Mouse (Mus musculus): ENCODE results near the gene Hic2.

Gene Hic2

DNA sequence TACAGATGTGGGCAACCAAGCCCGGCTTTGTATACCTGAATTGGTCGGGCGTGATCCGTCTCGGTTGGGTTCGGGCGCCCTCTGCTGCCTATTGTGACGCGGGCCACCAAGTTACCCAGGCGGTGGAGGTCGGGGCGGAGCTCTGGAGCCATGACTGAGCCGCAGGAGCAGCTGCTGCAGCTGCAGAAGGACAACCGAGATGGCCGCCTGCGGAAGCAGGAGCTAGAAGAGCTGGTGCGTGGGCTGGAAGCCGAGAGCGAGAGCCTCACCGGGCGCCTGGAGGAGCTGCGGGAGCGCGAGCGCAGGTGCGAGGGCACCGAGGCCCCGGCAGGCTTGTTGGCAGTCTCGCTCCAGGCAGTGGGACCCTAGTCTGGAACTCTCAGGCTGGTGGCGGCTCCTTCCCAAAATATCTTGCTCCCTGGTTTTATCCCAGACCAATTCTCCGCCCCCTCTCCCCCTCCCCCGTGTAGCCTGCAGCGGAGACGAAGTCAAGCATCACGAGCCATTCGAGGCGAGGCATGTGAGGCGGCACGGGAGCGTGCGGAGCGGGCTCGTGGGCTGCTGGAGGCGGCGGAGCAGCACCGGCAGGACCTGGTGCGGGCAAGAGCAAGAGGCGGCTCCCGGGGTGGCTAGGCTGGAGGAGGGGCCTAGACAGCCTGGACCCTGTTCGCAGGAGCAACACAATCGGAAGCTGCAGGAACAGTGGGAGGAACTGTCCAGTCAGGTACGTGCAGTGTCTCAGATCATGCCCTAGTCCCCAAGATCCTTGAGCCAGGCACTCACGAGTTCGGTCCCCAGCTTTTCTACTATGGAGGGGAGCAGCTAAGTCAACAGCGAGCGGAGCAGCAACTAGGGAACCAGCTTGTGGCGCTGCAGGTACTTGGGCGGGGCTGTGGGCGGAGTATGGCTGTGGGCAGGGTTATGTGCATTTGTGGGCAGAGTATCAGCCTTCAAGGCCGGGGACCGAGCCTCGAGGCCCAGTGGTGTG is 43.1 kb downstream of the Hic2 start:
- peak; percentile 92 to 93 for DNase-seq

DNA sequence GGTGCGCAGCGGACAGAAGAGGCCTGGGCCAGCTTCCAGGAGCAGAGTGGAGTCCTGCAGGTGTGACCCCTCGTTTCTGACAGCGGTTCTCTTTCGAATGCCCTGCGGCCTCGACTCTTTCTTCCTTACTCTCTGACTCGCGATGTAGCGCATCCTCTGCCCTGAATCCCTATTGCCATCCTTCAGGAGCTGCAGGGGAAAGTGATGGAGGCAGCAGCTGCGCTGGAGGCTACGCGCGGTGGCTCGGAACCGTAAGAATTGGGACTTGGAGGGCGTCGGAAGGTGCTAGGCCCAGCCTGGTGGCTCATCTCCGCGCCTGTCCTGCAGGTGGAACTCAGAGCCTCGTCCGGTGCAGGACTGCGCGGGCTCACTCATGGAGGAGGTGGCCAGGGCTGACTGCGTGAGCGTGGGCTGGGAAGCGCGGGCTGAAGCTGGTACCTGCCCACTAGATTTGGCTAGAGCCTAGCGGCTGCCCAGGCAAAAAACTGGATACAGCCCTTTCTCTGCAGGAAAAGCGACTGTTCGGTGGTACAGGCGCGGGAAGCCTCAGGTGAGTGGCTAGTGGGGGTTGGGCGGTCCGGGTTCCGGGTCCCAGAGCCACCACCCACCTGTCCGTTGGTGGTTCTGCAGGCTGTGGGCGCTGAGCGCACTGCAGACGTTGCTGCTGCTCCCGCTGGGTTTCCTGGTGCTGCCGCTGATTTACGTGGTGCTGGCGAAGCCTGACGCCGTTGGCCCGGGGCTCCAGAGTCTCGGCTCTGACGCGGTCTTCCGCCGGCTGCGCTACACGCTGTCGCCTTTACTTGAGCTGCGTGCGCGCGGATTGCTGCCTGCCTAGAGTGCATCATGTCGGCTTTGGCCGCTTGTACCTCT is 44.2 kb downstream of the Hic2 start:
- DNase-seq = peak; percentile 54 to 56

DNA sequence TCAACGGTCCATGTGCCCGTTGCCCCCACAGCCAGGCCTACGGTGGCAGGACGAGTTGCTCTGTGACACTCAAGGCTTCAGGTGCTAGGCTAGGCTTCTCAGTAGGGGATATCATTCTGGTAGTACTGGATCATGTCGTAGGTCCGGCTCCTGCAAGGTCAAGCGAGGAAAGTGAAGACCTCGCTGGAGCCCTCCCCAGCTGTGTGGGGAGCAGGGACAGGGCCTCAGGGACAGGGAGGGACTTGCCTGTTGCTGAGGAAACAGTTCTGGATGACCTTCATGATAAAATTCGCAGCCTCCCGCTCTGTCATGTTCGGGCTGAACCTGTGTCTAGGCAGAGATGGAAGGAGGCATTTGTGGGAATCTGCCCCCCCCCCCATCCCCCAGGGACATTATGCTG is 47.1 kb downstream of the Hic2 start:
- DNase-seq = no peak

- DNase-seq = no peak
Measured at GRCm38 (mm10) chr16:17283151-17283550, 49.8 kb downstream of the Hic2 start.

- DNase-seq = no peak
Measured at GRCm38 (mm10) chr16:17287103-17287502, 53.7 kb downstream of the Hic2 start.

- no peak for DNase-seq
Measured at GRCm38 (mm10) chr16:17291016-17291415, 57.6 kb downstream of the Hic2 start.

DNA sequence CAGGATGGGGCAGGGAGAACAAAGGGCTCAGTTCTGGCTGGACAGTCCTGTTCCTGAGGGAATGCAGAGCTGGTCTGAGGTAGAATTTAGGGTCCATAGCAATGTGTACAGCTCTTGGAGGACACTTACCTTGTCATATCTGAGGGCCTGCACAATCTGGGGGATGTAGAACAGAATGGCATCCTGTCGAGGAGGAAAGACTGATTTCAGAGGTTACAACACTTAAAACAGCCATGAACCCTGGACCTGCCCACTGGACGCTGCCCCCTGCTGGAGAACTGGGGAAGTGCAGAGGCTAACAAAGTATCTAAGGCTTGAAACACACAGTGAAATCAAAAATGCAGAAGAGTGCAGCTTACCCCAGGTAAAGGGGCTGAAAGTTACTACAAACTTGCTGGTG is 59.4 kb downstream of the Hic2 start:
- peak; percentile 27 to 53 for DNase-seq

DNA sequence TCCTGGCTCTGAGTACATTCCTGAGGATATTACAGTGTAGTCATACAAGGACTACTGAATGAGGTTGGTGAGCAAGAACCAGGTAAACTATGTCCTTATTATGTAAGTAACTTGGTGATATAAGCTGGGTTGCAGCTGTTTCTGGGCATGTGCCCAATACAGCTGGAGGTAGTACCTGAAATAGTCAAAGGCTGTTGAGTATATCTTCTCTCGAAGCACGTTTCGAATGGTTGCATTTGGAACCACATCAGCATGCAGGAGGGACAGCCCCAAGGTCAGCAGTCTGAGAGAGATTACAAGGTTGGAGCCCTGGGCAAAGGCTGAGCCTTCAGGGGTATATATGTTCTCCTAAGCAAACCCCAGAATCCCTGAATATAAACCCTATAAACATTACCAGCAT is 67.4 kb downstream of the Hic2 start:
- DNase-seq = no peak

DNA sequence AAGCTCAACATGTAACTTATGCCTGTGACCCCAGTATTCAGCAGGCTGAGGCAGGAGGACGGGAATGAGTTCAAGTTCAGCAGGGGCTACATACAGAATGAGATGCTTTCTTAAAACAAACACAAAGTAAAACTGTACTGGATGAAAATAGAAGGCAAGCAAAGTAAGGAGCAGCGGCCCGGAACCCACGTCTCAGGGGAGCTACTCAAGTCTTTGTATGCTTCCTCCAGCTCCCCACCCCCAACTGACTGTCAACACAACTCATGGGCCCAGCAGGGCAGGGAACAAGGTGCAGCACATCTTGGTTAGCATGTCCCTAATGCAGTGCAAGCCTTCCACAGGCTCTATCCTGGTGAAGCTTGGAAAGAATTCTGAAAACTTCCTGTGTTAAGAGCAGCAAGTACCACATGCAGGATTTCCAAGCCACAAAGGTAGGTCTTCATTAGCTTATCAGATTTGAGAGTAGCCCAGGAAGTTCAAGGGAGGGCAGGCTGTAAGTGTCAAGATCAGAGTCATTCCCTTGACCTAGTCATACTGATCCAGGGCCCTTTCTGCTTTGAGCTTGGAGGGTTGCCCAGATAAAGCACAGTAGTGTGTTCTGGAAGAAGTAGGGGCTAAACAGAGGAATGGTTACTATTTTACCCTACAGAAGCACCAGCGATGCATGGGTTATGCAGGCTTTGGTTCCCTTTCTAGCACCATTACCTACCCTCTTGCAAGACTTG is 70.3 kb downstream of the Hic2 start:
- DNase-seq = no peak

DNA sequence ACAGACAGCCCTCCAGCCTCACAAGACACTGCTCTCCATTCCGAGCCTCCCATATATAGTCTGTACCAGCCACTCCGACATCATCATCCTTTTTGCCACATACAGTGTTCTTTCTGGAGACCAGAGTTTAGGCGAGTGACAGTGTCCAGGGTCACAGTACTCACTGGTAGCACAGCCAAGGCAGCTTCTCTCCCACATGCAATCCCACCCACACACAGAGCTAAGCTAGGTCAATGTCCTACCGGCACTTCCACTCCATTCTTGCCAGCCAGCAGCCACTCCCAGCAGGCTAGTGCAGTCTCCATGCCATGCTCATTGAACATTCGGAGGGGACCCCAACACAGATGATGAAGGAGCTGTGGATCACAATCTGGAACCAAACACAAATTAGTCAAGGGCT is 74.1 kb downstream of the Hic2 start:
- DNase-seq = no peak

DNA sequence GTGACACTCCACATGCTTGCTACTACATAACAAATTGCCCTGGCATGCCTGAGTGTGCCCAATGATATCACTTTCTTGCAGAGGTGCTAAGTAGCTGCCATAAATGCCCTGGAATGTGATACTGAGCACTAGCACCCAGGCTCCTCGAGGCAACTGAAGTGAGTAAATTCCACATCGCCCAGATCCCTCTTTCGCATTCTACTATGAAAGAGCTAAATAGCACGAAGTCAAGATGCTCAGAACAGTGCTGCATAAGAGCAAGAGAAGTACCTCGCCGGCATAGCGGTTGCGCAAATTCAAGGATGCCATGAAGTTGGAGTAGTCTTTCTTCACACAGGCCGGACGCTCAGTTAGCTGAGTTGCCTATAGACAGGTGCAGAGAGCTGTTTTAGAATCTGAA is 75.7 kb downstream of the Hic2 start:
- no peak for DNase-seq

DNA sequence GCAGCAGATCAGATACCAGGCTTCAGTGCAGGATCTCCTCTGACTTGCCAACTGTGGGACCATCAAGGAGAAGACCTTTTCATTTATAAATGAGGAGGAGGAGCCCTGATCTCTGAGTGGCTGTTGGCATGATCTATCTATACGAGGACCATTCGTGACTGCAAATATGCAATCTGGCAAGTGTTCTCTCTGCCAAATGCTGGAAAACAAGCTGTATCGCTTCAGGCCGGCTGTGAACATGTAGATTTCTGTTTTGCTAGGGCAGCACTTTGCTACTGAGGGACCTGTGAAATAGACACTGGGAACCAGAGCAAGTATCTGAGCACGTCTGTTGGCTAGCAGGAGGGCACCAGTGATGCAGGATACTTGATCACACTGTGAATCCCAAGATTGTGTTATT is 79.2 kb downstream of the Hic2 start:
- DNase-seq = no peak

All from thymus, adult 18-20 months (tissue).